Mouse (Mus musculus) megakaryocyte, adult 5-6 weeks (primary cell): ENCODE results near the gene Cblc. TPM values are rescaled to one million over a fixed set of nuclear protein-coding genes. Genes with fewer than 3 reads are reported as not detected.
A peak's percentile ranks its signal among the peaks of the same experiment; 100 is the strongest.

ENCODE experiments used
- ATAC-seq: 2 replicates; pipeline ENCODE4 v1.8.0; 2016; ENCODE audit warnings: mild to moderate bottlenecking, inconsistent platforms; ENCODE audit not compliant: poor library complexity, severe bottlenecking
- total RNA-seq, 2 experiments: library from RNA; stranded (forward) in 1 of 2; stranded (reverse) in 1 of 2; fragments of 153-499, 151-499 nt in 1 of 2; fragments of 221-1000, 200-1000 nt in 1 of 2; gene quantifications; 2 replicates each; pipeline versions ENCODE4 v1.2.3 to v1.2.4; 2015 to 2017

Cblc gene
- total RNA-seq, 2 experiments from 2014 or later = not detected

GRCm38 (mm10) chr7:19754065-19754464, 42.5 kb downstream of the Cblc start:
- ATAC-seq = no peak

GRCm38 (mm10) chr7:19753587-19753986, 43.0 kb downstream of the Cblc start:
- ATAC-seq = no peak

DNA sequence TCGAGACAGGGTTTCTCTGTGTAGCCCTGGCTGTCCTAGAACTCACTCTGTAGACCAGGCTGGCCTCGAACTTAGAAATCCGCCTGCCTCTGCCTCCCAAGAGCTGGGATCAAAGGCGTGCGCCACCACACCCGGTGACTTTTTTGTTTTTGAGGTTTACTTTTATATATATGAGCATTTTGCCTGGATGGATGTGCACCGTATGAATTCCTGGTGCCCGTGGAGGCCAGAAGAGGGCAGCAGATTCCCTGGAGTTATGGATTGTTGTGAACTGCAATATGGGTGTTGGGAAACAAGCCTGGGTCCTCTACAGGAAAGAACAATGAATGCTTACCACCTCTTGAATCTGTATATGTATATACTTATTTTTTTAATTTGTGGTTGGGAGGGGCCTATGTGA, 44.0 kb downstream of the Cblc start:
- no peak for ATAC-seq

DNA sequence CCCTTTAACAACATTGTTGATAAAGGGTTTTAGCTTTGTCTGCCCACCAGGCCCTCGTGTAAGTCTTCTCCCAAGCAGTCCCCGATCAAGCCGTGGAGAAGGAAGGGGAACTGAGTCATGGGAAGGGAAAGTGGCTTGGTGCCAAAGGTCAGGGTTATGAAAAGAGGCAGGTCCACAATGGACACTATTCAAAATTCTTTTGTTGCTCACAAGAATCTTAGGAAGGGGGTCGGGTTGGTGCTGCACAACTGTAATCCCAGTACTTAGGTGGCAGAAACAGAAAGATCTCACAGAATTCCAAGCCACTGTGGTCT, 45.6 kb downstream of the Cblc start:
- ATAC-seq = no peak

GRCm38 (mm10) chr7:19750217-19751069, 46.2 kb downstream of the Cblc start, which contains the start of gene Nectin2:
Nectin2 (minus strand) TSS chr7:19750483.
- ATAC-seq = peak; percentile 81

DNA sequence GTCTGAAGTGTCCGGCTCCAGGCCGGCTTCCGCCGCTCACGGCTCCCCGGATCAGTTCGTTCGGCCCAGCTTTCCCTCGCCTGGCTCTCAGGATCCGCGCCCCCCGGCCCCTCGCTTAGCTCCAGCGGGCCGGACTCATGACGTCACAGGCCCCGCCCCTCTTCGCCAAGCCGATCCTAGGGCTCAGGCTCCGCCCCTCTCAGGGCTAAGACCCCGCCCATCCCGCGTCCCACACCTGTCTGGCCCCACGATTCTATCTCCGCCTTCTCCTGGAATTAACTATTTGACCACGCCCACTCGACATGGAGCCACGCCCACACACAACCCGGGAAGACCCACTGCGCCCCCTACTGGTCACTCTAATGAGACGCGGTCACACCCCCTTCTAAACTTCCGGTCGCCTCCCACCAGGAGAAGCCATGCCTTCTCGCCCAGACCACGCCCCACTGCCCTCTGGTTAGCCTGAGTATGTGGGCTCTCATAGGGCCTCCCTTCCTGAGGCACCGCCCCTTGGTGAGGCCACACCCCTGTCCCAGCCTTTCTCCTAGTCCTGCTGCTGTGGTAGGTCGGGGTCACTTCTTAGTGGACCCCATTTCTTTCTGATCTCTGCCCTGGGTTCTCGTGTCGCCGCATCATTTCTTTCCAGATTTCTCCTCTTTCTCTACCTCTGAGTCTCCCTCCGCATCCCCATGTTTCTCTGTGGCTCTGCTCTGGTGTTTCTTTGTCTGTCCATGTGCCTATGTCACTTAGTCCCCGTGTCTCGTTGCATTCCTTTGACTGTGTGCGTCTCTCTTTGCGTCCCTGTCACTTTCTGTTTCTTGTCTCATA, 47.0 kb downstream of the Cblc start:
- ATAC-seq = peak; percentile 88

- no peak for ATAC-seq
Observed at GRCm38 (mm10) chr7:19748219-19749195, 48.1 kb downstream of the Cblc start.

- no peak for ATAC-seq
Observed at GRCm38 (mm10) chr7:19747420-19748218, 49.0 kb downstream of the Cblc start.

GRCm38 (mm10) chr7:19746426-19747201, 50.0 kb downstream of the Cblc start:
- ATAC-seq = no peak

- ATAC-seq = no peak
Observed at GRCm38 (mm10) chr7:19745971-19746370, 50.6 kb downstream of the Cblc start.

- ATAC-seq = peak; percentile 52
Observed at GRCm38 (mm10) chr7:19744590-19745385, 51.8 kb downstream of the Cblc start.

DNA sequence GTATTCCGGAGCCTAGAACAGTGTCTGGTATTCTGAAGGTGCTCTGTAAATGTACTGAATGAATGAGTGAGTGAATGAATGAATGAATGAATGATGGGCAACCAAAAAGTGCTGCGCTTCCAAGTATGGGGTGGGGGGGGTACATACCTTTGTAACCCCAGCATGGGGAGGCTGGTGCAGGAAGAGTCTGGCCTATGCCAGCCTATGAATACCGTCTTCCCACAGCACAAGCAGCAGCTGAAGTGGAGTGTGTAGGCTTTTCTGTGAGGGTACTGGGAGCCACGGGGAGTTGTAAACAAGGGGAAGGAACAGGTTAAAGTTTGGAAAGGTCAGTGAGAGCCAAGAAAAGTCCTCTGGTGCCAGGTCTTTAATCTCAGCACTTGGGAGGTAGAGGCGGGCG, 52.8 kb downstream of the Cblc start:
- ATAC-seq = no peak

DNA sequence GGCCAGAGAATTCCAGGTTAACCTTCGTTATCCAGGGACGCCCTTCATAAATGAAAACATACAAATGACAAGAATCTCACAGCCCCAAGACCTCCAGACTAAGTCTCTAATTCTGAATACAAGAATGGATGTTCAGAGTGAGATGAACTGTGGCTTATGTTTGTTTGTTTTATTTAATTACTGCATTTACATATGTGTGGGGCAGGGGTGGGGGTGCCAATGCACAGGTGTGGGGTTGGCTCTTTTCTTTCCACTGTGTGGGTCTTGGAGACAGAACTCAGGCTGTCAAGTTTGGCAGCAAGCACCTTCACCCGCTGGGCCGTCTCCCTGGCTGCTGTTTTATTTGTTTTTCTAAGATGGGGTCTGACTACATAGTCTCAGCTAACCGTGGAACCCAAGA, 54.1 kb downstream of the Cblc start:
- no peak for ATAC-seq

- no peak for ATAC-seq
Observed at GRCm38 (mm10) chr7:19741329-19742031, 55.1 kb downstream of the Cblc start.

DNA sequence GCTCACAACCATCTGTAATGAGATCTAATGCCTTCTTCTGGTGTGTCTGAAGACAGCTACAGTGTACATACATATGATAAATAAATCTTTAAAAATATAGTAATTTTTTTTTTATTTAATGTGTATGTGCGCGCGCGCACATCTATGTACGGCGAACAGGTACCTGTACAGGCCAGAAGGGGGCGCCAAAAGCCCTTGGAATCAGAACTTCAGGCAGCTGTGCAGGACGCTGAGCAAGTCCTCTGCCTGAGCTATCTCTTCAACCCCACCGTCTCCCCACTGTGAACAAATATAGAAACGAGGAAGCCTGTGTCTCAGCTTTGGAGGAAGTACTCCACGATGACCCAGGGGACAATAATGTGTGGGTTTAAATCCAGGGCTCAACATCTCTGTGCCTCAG, 56.3 kb downstream of the Cblc start:
- ATAC-seq = no peak

DNA sequence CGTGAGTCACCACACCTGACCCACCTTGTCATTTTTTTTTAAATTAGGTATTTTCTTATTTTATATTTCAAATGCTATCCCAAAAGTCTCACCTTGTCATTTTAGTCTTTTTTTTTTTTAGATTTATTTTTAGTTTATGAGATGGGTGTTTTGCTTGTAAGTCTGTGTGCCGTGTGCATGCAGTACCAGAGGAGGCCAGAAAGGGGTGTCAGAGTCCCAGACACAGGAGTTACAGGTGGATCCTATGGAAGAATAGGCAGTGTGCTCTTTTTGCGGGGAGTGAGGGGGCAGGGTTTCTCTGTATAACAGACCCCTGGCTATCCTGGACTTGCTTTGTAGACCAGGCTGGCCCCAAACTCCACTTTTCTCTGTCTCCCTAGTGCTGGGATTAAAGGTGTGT, 57.8 kb downstream of the Cblc start:
- no peak for ATAC-seq

GRCm38 (mm10) chr7:19736389-19737057, 60.1 kb downstream of the Cblc start:
- no peak for ATAC-seq
